Mouse (Mus musculus) brain, embryonic 14.5 days (tissue): ENCODE results near the gene Eef1akmt4. TPM values are rescaled to one million over a fixed set of nuclear protein-coding genes. Genes with fewer than 3 reads are reported as not detected.
"Not testable (repeated sequence)": the region's sequence is repeated elsewhere in the genome, so short reads cannot be mapped to it uniquely, and the experiment has no call there.

ENCODE experiments used
- DNase-seq: peaks from one replicate; pipeline ENCODE4 v3.0.0-alpha.2; 2011; ENCODE audit warnings: low read depth
- CTCF ChIP-seq: fragments of 200-500 bp; IDR thresholded peaks from 2 replicates; pipeline ENCODE4 v1.5.1; 2012; ENCODE audit warnings: inconsistent platforms, mild to moderate bottlenecking, moderate library complexity, borderline replicate concordance; ENCODE audit not compliant: insufficient read depth, insufficient read length; ENCODE audit errors: extremely low read depth
- POLR2A ChIP-seq: fragments of 200-500 bp; IDR thresholded peaks from 2 replicates; pipeline ENCODE4 v1.6.1; 2012; ENCODE audit warnings: mild to moderate bottlenecking, inconsistent platforms, borderline replicate concordance; ENCODE audit not compliant: poor library complexity, insufficient read depth, insufficient read length, severe bottlenecking; ENCODE audit errors: extremely low read depth
- polyA plus RNA-seq: library from polyadenylated mRNA; depleted of rRNA; stranded (reverse); fragments of >200 nt; gene quantifications from 2 replicates; pipeline ENCODE4 v1.2.3, GENCODE M21; 2012; rRNA removed

Gene Eef1akmt4
- polyA plus RNA-seq, 1 experiment = 9.2 TPM

DNA sequence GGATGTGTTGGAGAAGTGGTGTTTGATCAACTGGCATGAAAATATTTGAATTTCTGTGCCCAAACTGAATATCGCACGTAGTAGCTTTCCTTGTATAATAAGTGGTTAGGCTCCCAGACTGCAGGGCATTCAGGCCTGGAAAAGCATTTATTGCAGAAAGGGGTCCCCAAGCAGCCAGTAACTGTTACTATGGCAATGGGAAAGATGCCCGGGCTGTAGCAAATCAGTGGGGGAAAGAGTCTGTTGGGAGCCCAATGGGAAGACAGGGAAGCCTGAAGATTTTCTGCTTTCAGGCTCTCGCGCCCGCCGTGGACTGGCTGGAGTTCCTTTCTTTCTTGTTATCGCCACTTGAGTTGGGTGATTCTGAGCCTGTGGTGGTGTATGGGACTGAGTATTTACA lies 27.0 kb downstream of the Eef1akmt4 start:
- TF ChIP-seq POLR2A (no peak), CTCF (no peak)
- peak; percentile 90 for DNase-seq

DNA sequence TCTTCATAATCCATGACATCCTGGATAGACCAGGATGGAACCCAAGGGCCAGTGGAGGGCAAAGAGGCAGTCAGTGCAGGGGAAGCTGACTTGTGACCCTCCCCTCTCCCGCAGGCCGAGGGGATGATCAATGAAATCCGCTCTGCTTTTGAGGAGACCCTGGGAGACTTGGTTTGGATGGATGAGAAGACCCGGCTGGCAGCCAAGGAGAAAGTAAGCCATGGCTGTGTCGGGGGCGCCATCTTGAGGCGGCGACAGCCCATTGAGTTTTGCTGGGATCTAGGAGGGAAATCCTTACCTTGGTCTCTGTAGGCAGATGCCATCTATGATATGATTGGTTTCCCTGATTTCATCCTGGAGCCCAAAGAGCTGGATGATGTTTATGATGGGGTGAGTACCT lies 30.8 kb downstream of the Eef1akmt4 start:
- TF ChIP-seq POLR2A = no peak
- TF ChIP-seq CTCF = peak; percentile 82
- DNase-seq = peak; percentile 85

DNA sequence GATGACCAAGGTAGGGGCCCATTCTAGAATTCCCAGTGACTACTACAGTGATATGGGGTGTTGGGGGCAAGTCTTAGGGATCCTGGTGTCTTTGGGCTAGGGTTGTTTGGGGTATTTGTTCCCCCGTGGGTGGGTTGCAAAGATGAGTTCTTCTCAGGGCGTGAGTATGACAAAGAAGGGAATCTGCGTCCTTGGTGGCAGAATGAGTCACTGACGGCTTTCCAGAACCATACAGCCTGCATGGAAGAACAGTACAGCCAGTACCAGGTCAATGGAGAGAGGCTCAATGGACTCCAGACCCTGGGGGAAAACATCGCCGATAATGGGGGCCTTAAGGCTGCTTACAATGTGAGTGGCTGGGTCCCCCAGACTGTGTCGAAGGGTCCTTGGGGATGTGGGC lies 32.5 kb downstream of the Eef1akmt4 start:
- TF ChIP-seq CTCF = no peak
- no peak for TF ChIP-seq POLR2A

DNA sequence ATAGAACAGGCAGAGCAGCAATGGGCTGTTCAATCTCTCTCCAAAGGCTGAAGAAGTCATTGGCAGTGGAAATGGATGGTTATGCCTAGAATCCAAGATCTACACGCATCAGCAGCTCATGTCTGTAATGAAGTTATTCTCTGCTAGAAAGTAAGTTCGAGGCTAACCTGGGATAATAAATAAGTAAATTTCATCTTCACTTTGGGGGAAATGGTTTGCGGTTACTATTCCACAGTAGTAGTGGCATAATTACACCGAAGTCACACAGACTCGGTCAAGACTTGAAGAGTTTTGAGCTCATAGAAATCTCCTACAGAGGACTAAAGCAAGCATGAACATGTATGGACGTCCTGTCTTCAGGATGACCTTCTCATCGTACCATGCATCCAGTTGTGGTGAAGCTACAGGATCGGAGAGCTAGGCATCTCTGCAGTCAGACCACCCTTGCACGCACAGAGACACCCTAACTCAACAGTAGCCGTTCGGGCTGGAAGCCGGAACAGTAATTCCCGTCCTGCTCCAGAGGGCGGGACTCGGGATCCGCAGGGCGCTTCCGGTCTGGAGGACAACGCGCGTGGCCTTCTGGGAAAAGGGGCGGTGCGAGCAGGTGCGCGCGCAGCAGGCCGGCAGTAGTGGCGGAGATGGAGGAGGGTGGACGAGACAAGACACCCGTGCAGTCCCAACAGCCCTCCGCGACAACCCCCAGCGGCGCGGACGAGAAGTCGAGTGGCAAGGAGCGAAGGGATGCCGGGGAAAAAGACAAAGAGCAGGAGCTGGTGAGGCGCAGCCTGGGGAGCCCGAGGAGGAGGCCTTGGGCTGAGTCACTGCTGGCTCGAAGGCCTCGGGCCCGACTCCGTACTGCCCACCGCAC lies 39.9 kb downstream of the Eef1akmt4 start, which contains the start of gene Psmd2:
Gene Psmd2, plus strand, starts transcription at position 577 of the 871 bp plus-strand sequence.
- peak; percentile 98 for DNase-seq
- TF ChIP-seq CTCF = no peak
- TF ChIP-seq POLR2A = peak; percentile 63; the same call in 1 of the 2 replicates

More for the DNA sequence above, 32.5 kb downstream of the Eef1akmt4 start:
- DNase-seq = no peak

DNA sequence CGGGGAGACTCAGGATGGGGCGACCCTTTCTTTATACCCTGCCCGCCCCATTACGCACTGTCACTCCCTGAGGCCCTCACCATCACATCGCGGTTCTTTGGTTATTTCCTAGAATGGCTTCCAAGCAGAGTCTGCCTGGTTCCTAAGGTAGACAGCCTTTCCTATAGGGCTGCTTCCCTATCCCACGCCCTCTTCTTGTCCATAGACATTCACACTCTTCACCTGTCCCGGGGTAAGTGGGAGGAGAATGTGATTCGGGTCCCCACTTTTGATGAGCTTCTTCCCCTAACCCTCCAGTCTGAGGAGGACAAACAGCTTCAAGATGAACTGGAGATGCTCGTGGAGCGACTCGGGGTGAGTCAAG lies 40.5 kb downstream of the Eef1akmt4 start:
- DNase-seq = no peak
- no peak for TF ChIP-seq POLR2A
- TF ChIP-seq CTCF = no peak

DNA sequence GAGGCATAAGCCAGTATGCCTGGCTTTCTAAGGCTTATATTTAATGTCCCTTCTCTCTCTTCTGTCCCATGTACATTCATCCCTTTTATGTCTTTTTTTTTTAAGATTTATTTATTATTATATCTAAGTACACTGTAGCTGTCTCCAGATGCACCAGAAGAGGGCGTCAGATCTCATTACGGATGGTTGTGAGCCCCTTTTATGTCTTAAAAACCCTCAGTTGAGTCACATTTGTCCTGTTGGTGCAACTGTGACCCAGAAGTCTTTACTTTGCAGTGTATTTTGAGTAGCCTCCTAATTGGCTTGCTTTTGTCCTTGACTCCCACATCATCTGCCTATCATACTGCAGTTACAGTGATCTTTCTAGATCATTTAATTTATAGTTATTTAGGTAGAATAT lies 41.9 kb downstream of the Eef1akmt4 start:
- DNase-seq = no peak
- TF ChIP-seq POLR2A = no peak
- no peak for TF ChIP-seq CTCF

DNA sequence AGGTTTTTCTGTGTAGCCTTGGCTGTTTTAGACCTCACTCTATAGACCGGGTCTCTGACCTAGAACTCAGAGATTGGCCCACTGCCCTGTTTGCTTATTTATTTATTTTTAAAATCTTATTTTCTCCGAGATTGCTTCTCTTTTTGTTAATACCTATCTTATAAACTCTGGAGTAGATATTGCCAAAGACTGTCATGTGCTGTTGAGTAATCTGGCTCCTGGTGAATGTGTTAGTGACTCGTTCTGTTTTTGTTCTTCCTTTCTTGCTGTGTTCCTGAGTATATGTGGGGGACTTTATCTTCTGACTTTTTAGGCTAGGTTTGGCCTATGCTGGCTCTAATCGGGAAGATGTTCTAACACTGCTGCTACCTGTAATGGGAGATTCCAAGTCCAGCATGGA lies 46.3 kb downstream of the Eef1akmt4 start:
- no peak for DNase-seq
- TF ChIP-seq POLR2A (no peak), CTCF (no peak)

DNA sequence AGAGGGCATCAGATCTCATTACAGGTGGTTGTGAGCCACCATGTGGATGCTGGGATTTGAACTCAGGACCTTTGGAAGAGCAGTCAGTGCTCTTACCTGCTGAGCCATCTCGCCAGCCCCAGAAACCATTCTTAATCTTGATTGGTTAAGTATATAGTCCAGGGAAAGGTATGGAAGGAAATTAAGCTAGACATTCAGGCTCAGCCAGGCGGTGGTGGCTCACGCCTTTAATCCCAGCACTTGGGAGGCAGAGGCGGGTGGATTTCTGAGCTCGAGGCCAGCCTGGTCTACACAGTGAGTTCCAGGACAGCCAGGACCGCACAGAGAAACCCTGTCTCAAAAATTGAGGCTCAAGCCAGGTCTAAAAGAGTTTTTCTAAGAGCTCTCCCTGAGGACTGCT lies 56.6 kb downstream of the Eef1akmt4 start, which contains the start of gene Eif4g1:
Gene Eif4g1, plus strand, starts transcription at position 301 of the 400 bp plus-strand sequence.
- not testable (repeated sequence) for DNase-seq

Other genes starting within 250 kb of the Eef1akmt4 start
- gene Abcc5, start 185.2 kb upstream of the Eef1akmt4 start, polyA plus RNA-seq = 269 and 333 TPM in 2 replicates
- gene Eif2b5, start 112.8 kb upstream of the Eef1akmt4 start, polyA plus RNA-seq = 56.7 and 61.0 TPM in 2 replicates
- 63.6 and 109 TPM in 2 replicates for gene Dvl3, start 94.6 kb upstream of the Eef1akmt4 start, polyA plus RNA-seq
- 1,266 and 1,281 TPM in 2 replicates for gene Ap2m1, start 76.1 kb upstream of the Eef1akmt4 start, polyA plus RNA-seq
- gene Abcf3, start 63.0 kb upstream of the Eef1akmt4 start, polyA plus RNA-seq = 67.5 TPM in 2 replicates
- 28.2 and 44.7 TPM in 2 replicates for gene Vwa5b2, start 22.1 kb upstream of the Eef1akmt4 start, polyA plus RNA-seq
- not detected in 2 replicates for gene Gm49333, start within 50 bp of the Eef1akmt4 start, polyA plus RNA-seq
- gene Alg3, start 142 bp downstream of the Eef1akmt4 start, polyA plus RNA-seq = 30.5 and 31.6 TPM in 2 replicates
- gene Camk2n2, start 9.7 kb downstream of the Eef1akmt4 start, polyA plus RNA-seq = 82.1 and 103 TPM in 2 replicates
- gene Ece2, start 18.2 kb downstream of the Eef1akmt4 start, polyA plus RNA-seq = 27.3 and 27.7 TPM in 2 replicates
- gene Psmd2, start 40.1 kb downstream of the Eef1akmt4 start, polyA plus RNA-seq = 215 and 226 TPM in 2 replicates
- 231 and 269 TPM in 2 replicates for gene Eif4g1, start 56.7 kb downstream of the Eef1akmt4 start, polyA plus RNA-seq
- 53.5 and 74.8 TPM in 2 replicates for gene Fam131a, start 81.6 kb downstream of the Eef1akmt4 start, polyA plus RNA-seq
- 51.9 and 66.5 TPM in 2 replicates for gene Polr2h, start 106.1 kb downstream of the Eef1akmt4 start, polyA plus RNA-seq
- gene Clcn2, start 106.2 kb downstream of the Eef1akmt4 start, polyA plus RNA-seq = 80.4 and 100 TPM in 2 replicates
- 24.6 and 30.0 TPM in 2 replicates for gene Chrd, start 121.5 kb downstream of the Eef1akmt4 start, polyA plus RNA-seq
- 2.8 and 3.6 TPM in 2 replicates for gene Thpo, start 122.9 kb downstream of the Eef1akmt4 start, polyA plus RNA-seq